23 mouse cellular contexts compared by ENCODE assay signal in genomic region chr17:15183800-15184199, GRCm38 (mm10).
DNase-seq lines count a peak whose midpoint lies in the region; ATAC-seq and TF ChIP-seq lines count a peak whose summit lies in the region.
"Had no signal": no experiment of that assay in that cellular context is flagged by ENCODE, and none has a peak within 500 bp of the region (broad histone marks: within the 10 kb centered on the region; RNA-seq: fewer than 3 reads in every experiment).

No protein-coding gene starts in this region.

- H3K36me3 ChIP-seq in forebrain, embryonic 10.5 days (replicated peaks), result no peaks in the 10 kb centered on the region
- H3K36me3 ChIP-seq in forebrain, postnatal 0 days (ENCODE audit: insufficient read depth), result no peaks in the 10 kb centered on the region
- no peaks in the 10 kb centered on the region for H3K36me3 ChIP-seq in intestine, embryonic 14.5 days (ENCODE audit: control insufficient read depth, insufficient read depth, low read length)
- no peaks in the 10 kb centered on the region for H3K36me3 ChIP-seq in intestine, embryonic 16.5 days (ENCODE audit: control insufficient read depth, insufficient read depth, low read length)
- no peaks in the 10 kb centered on the region for H3K36me3 ChIP-seq in midbrain, embryonic 10.5 days
- H3K36me3 ChIP-seq in midbrain, embryonic 16.5 days (ENCODE audit: control insufficient read depth, insufficient read depth, low read length), result no peaks in the 10 kb centered on the region
- H3K36me3 ChIP-seq: hindbrain, embryonic 13.5 days; limb, embryonic 12.5 days; lung, embryonic 15.5 days had no signal

- no peaks in the 10 kb centered on the region for H3K9me3 ChIP-seq in forebrain, embryonic 10.5 days
- no peaks in the 10 kb centered on the region for H3K9me3 ChIP-seq in forebrain, postnatal 0 days (ENCODE audit: low read length)
- H3K9me3 ChIP-seq in intestine, embryonic 14.5 days (ENCODE audit: control insufficient read depth, low read length), result no peaks in the 10 kb centered on the region
- H3K9me3 ChIP-seq in intestine, embryonic 16.5 days (ENCODE audit: control insufficient read depth, low read length), result no peaks in the 10 kb centered on the region
- no peaks in the 10 kb centered on the region for H3K9me3 ChIP-seq in midbrain, embryonic 10.5 days (replicated peaks)
- no peaks in the 10 kb centered on the region; the same call in 1 of the 2 replicates for H3K9me3 ChIP-seq in midbrain, embryonic 16.5 days (replicated peaks; ENCODE audit: control insufficient read depth, low read length, poor library complexity, severe bottlenecking)
- H3K9me3 ChIP-seq: hindbrain, embryonic 13.5 days; limb, embryonic 12.5 days; lung, embryonic 15.5 days had no signal

- DNase-seq in forebrain, embryonic 10.5 days (ENCODE audit: extremely low spot score, low spot score), result no peak
- DNase-seq in forebrain, postnatal 0 days, result no peak
- DNase-seq in intestine, embryonic 14.5 days (ENCODE audit: low spot score), result no peak
- DNase-seq in midbrain, embryonic 10.5 days (ENCODE audit: low spot score), result no peak
- no peak for DNase-seq in right cerebral cortex, postnatal 10 days (ENCODE audit: low spot score in 2 of 2)
- no peak for DNase-seq in cerebellum, postnatal 10 days
- DNase-seq: adrenal gland, postnatal 14 days; cerebellum, postnatal 14 days; embryo, embryonic 11 days; gastrocnemius, postnatal 25 days; kidney, adult 11 months; kidney, postnatal 10 days; midbrain, embryonic 14.5 days; right cerebral cortex, postnatal 25 days had no signal

- H3K27ac ChIP-seq in forebrain, embryonic 10.5 days, result peak overlapping the region; percentile 48; the same call in 1 of the 2 replicates
- H3K27ac ChIP-seq in forebrain, postnatal 0 days (ENCODE audit: low read depth, low read length), result no peak overlapping the region
- no peak overlapping the region for H3K27ac ChIP-seq in intestine, embryonic 14.5 days (ENCODE audit: low read depth)
- H3K27ac ChIP-seq in intestine, embryonic 16.5 days (ENCODE audit: low read length), result no peak overlapping the region
- H3K27ac ChIP-seq in midbrain, embryonic 10.5 days (replicated peaks), result peak overlapping the region; percentile 49; the same call in 1 of the 2 replicates
- no peak overlapping the region for H3K27ac ChIP-seq in midbrain, embryonic 16.5 days (ENCODE audit: low read length)
- H3K27ac ChIP-seq: hindbrain, embryonic 13.5 days; limb, embryonic 12.5 days; lung, embryonic 15.5 days had no signal

- no peak overlapping the region for H3K4me2 ChIP-seq in forebrain, postnatal 0 days (ENCODE audit: low read depth)
- no peak overlapping the region for H3K4me2 ChIP-seq in intestine, embryonic 14.5 days (ENCODE audit: low read length)
- no peak overlapping the region for H3K4me2 ChIP-seq in intestine, embryonic 16.5 days (ENCODE audit: low read depth, low read length)
- no peak overlapping the region for H3K4me2 ChIP-seq in midbrain, embryonic 16.5 days (ENCODE audit: low read length)
- H3K4me2 ChIP-seq: hindbrain, embryonic 13.5 days; limb, embryonic 12.5 days; lung, embryonic 15.5 days had no signal

- no peak for TF ChIP-seq CTCF in forebrain, postnatal 0 days (IDR thresholded peaks at IDR 0.05; ENCODE audit: low read depth)

- no peak overlapping the region for H3K4me3 ChIP-seq in forebrain, embryonic 10.5 days
- H3K4me3 ChIP-seq in forebrain, postnatal 0 days (ENCODE audit: low read depth, low read length), result no peak overlapping the region
- H3K4me3 ChIP-seq in intestine, embryonic 14.5 days (ENCODE audit: low read depth, low read length), result no peak overlapping the region
- H3K4me3 ChIP-seq in intestine, embryonic 16.5 days (ENCODE audit: low read length), result no peak overlapping the region
- no peak overlapping the region for H3K4me3 ChIP-seq in midbrain, embryonic 10.5 days
- no peak overlapping the region for H3K4me3 ChIP-seq in midbrain, embryonic 16.5 days (ENCODE audit: low read depth, low read length)
- H3K4me3 ChIP-seq: hindbrain, embryonic 13.5 days; limb, embryonic 12.5 days; lung, embryonic 15.5 days; myocyte had no signal

- 81% methylated on average over 6 of the region's 6 CpGs for WGBS in forebrain, embryonic 10.5 days
- WGBS in forebrain, postnatal 0 days, result 81% methylated on average over 6 of the region's 6 CpGs
- WGBS in intestine, embryonic 14.5 days, result 51% methylated on average over 6 of the region's 6 CpGs
- 59% methylated on average over 6 of the region's 6 CpGs for WGBS in intestine, embryonic 16.5 days
- WGBS in midbrain, embryonic 10.5 days, result 81% methylated on average over 6 of the region's 6 CpGs
- WGBS in midbrain, embryonic 16.5 days, result 78% methylated on average over 6 of the region's 6 CpGs

- no peak for ATAC-seq in forebrain, postnatal 0 days
- ATAC-seq in intestine, embryonic 14.5 days (replicated peaks; ENCODE audit: low FRiP score, low TSS enrichment, low read depth), result 0 out of 2 replicates have a peak, but pooled peaks have one; percentile 36
- ATAC-seq in intestine, embryonic 16.5 days, result no peak
- no peak for ATAC-seq in midbrain, embryonic 16.5 days
- ATAC-seq: activated CD4-positive, CD25-positive, alpha-beta regulatory T cell, adult 4 months; CD4-positive, CD25-positive, alpha-beta regulatory T cell, adult 4 months; forebrain, embryonic 16.5 days had no signal

- H3K27me3 ChIP-seq in forebrain, embryonic 10.5 days (ENCODE audit: poor library complexity, severe bottlenecking), result peaks cover 10% of the 10 kb centered on the region
- no peaks in the 10 kb centered on the region for H3K27me3 ChIP-seq in forebrain, postnatal 0 days (ENCODE audit: insufficient read depth, low read length)
- H3K27me3 ChIP-seq in intestine, embryonic 14.5 days (replicated peaks; ENCODE audit: control insufficient read depth, insufficient read depth, low read length), result no peaks in the 10 kb centered on the region
- H3K27me3 ChIP-seq in intestine, embryonic 16.5 days (replicated peaks; ENCODE audit: control insufficient read depth, insufficient read depth, low read length), result no peaks in the 10 kb centered on the region
- H3K27me3 ChIP-seq in midbrain, embryonic 10.5 days (ENCODE audit: low read depth, poor library complexity, severe bottlenecking), result 0 out of 2 replicates have a peak, but pooled peaks cover 15% of the 10 kb centered on the region
- H3K27me3 ChIP-seq in midbrain, embryonic 16.5 days (ENCODE audit: control insufficient read depth, insufficient read depth, low read depth, low read length), result no peaks in the 10 kb centered on the region

- no peak overlapping the region for H3K9ac ChIP-seq in forebrain, postnatal 0 days
- no peak overlapping the region for H3K9ac ChIP-seq in intestine, embryonic 14.5 days (ENCODE audit: low read length)
- no peak overlapping the region for H3K9ac ChIP-seq in intestine, embryonic 16.5 days (ENCODE audit: low read depth, low read length)
- no peak overlapping the region for H3K9ac ChIP-seq in midbrain, embryonic 16.5 days (ENCODE audit: low read depth, low read length)
- H3K9ac ChIP-seq: hindbrain, embryonic 13.5 days; limb, embryonic 12.5 days; lung, embryonic 15.5 days had no signal

- peaks cover 59% of the 10 kb centered on the region for H3K4me1 ChIP-seq in forebrain, embryonic 10.5 days
- peaks cover 8% of the 10 kb centered on the region for H3K4me1 ChIP-seq in forebrain, postnatal 0 days (ENCODE audit: insufficient read depth)
- no peaks in the 10 kb centered on the region; the same call in 1 of the 2 replicates for H3K4me1 ChIP-seq in intestine, embryonic 14.5 days (replicated peaks; ENCODE audit: control insufficient read depth, insufficient read depth, low read length)
- H3K4me1 ChIP-seq in intestine, embryonic 16.5 days (ENCODE audit: control insufficient read depth, insufficient read depth, low read length), result peaks cover 8% of the 10 kb centered on the region; the same call in 1 of the 2 replicates
- H3K4me1 ChIP-seq in midbrain, embryonic 10.5 days, result peaks cover 60% of the 10 kb centered on the region
- peaks cover 17% of the 10 kb centered on the region for H3K4me1 ChIP-seq in midbrain, embryonic 16.5 days (ENCODE audit: control insufficient read depth, insufficient read depth, low read length)
- H3K4me1 ChIP-seq: lung, embryonic 15.5 days had no signal

Comparison
In these comparisons a context has a peak if more than half of its experiments do, and no peak if none do; other contexts are left out.
1. H3K27ac ChIP-seq: peak in forebrain, embryonic 10.5 days (single experiment) and midbrain, embryonic 10.5 days (single experiment); none in forebrain, postnatal 0 days (single experiment), intestine, embryonic 14.5 days (single experiment), intestine, embryonic 16.5 days (single experiment) and midbrain, embryonic 16.5 days (single experiment).